Mouse (Mus musculus): ENCODE measurements around the gene Nat8f6. TPM values are rescaled to one million over a fixed set of nuclear protein-coding genes. Genes with fewer than 3 reads are reported as not detected.
"Not testable (repeated sequence)": the region's sequence is repeated elsewhere in the genome, so short reads cannot be mapped to it uniquely, and the experiment has no call there.

Nat8f6 gene
- total RNA-seq, 2 experiments from 2014 or later: not detected

- intact Hi-C loops (cut with DNase I); DNase-seq (ENCODE audit: low spot score): not testable (repeated sequence)
These were observed 16.6 kb upstream of the Nat8f6 start for GRCm38 (mm10) chr6:85837307-85837706.

- intact Hi-C loops (cut with DNase I); DNase-seq (ENCODE audit: low spot score): not testable (repeated sequence)
These were observed 16.1 kb upstream of the Nat8f6 start for GRCm38 (mm10) chr6:85836827-85837226.

- intact Hi-C loops (cut with DNase I); DNase-seq (ENCODE audit: low spot score): not testable (repeated sequence)
These were observed 15.3 kb upstream of the Nat8f6 start for GRCm38 (mm10) chr6:85836098-85836497.

GRCm38 (mm10) chr6:85835104-85835503, 14.3 kb upstream of the Nat8f6 start:
- DNase-seq (ENCODE audit: low spot score); intact Hi-C loops (cut with DNase I): not testable (repeated sequence)

GRCm38 (mm10) chr6:85834504-85835100, 13.8 kb upstream of the Nat8f6 start:
- intact Hi-C loops (cut with DNase I): loop anchor here (5.0 kb wide), 1 partner anchor 173 kb away; no protein-coding TSS in a partner anchor
- DNase-seq (ENCODE audit: low spot score): not testable (repeated sequence)

- DNase-seq (ENCODE audit: low spot score): no peak
- intact Hi-C loops (cut with DNase I): loop anchor here (5.0 kb wide), 1 partner anchor 175 kb away; no protein-coding TSS in a partner anchor
These were observed 11.1 kb upstream of the Nat8f6 start, which contains the start of gene Nat8 for GRCm38 (mm10) chr6:85831796-85832321. TSS of gene Nat8 (minus strand) at chr6:85832082.

- intact Hi-C loops (cut with DNase I): no loop called here
- no peak for DNase-seq (ENCODE audit: low spot score)
These were observed 8.7 kb upstream of the Nat8f6 start for GRCm38 (mm10) chr6:85829462-85829861.

GRCm38 (mm10) chr6:85825886-85826285, 5.1 kb upstream of the Nat8f6 start:
- no peak for DNase-seq (ENCODE audit: low spot score)
- intact Hi-C loops (cut with DNase I): no loop called here

- intact Hi-C loops (cut with DNase I): no loop called here
- no peak for DNase-seq (ENCODE audit: low spot score)
These were observed 2.8 kb upstream of the Nat8f6 start for GRCm38 (mm10) chr6:85823382-85824090.

- DNase-seq (ENCODE audit: low spot score): no peak
- intact Hi-C loops (cut with DNase I): no loop called here
These were observed 1.5 kb upstream of the Nat8f6 start for GRCm38 (mm10) chr6:85822286-85822685.

- intact Hi-C loops (cut with DNase I): no loop called here
These were observed 2.4 kb downstream of the Nat8f6 start for GRCm38 (mm10) chr6:85818338-85818737.

GRCm38 (mm10) chr6:85813339-85813738, 7.4 kb downstream of the Nat8f6 start:
- intact Hi-C loops (cut with DNase I): no loop called here
- DNase-seq (ENCODE audit: low spot score): no peak

More at GRCm38 (mm10) chr6:85818338-85818737, 2.4 kb downstream of the Nat8f6 start:
- no peak for DNase-seq (ENCODE audit: low spot score)

- intact Hi-C loops (cut with DNase I); DNase-seq (ENCODE audit: low spot score): not testable (repeated sequence)
These were observed 9.7 kb downstream of the Nat8f6 start for GRCm38 (mm10) chr6:85810942-85811537.

- DNase-seq (ENCODE audit: low spot score); intact Hi-C loops (cut with DNase I): not testable (repeated sequence)
These were observed 10.2 kb downstream of the Nat8f6 start for GRCm38 (mm10) chr6:85810514-85810913.

- DNase-seq (ENCODE audit: low spot score); intact Hi-C loops (cut with DNase I): not testable (repeated sequence)
These were observed 11.0 kb downstream of the Nat8f6 start for GRCm38 (mm10) chr6:85809784-85810183.

- peak; percentile 14 for DNase-seq (ENCODE audit: low spot score)
- intact Hi-C loops (cut with DNase I): not testable (repeated sequence)
These were observed 17.6 kb downstream of the Nat8f6 start for GRCm38 (mm10) chr6:85803180-85803579.

- DNase-seq (ENCODE audit: low spot score): peak; percentile 7
- intact Hi-C loops (cut with DNase I): not testable (repeated sequence)
These were observed 55.2 kb downstream of the Nat8f6 start, which contains the start of gene Nat8f3 for GRCm38 (mm10) chr6:85765532-85765931. TSS of gene Nat8f3 (minus strand) at chr6:85765754.

- intact Hi-C loops (cut with DNase I); DNase-seq (ENCODE audit: low spot score): not testable (repeated sequence)
These were observed 57.4 kb downstream of the Nat8f6 start for GRCm38 (mm10) chr6:85763127-85764070.

- intact Hi-C loops (cut with DNase I); DNase-seq (ENCODE audit: low spot score): not testable (repeated sequence)
These were observed 58.1 kb downstream of the Nat8f6 start for GRCm38 (mm10) chr6:85762678-85763077.
